Mouse (Mus musculus): Measurements from ENCODE around the gene Satb2. TPM values are rescaled to one million over a fixed set of nuclear protein-coding genes. Genes with fewer than 3 reads are reported as not detected.

Gene Satb2
- polyA plus RNA-seq, 1 experiment from 2014 or later = 5.1 TPM

DNA sequence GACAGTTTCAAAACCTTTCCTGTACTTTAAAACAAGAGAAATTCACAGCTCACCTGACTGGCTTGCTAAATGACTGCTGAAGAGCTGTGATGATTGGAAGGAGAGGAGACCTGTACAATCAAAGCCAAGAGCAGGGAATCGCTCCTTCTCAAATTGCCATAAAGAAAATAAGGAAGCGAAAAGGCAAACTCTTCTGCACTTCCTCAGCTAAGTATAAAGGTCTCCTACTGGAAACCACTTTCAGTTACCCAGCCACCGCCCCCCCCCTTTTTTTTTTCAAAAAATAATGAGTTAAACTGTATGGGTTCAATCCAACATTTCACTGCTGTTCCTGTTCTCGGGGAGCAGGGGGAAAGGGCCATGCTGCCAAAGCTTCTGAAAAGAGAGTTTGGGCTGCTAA is 15.2 kb downstream of the Satb2 start:
- DNase-seq (ENCODE audit: low read depth, low spot score) (no peak), ATAC-seq (no peak)
- TF ChIP-seq CTCF (IDR thresholded peaks at IDR 0.05) = no peak
- H3K27me3 ChIP-seq = no peaks in the 10 kb centered on the region
- in situ Hi-C loops (cut with MboI; ENCODE audit: low pct_unique_long_range_greater_than_20kb) = loop anchor here (25.0 kb wide), 1 partner anchor 1726 kb away; the partner anchor contains the start of genes Mars2 and Rftn2
- ChIA-PET CTCF (no interaction called here), POLR2A (interaction anchor here (1.1 kb wide), 1 partner anchor 15 kb away, joined by 5 read pairs; no protein-coding TSS in a partner anchor)

DNA sequence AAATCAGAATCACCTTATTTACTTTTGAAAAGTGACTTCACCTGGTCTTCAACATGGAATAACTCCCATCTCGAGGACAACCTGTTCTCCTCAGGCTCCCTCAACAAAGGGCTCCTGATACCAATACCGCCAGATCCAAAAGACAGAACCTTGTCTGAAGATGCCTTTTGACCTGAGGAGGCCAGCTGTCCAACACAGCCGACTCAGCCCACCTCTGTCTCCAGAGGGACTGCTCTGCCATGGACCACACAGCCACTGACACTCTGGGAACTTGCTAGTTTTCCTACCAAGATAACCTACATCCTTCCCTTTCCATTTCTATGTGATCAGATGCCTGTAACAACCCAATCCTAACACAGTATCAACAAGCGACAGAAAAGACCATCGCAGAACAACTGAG is 19.5 kb downstream of the Satb2 start:
- H3K27me3 ChIP-seq = no peaks in the 10 kb centered on the region
- POLR2A ChIA-PET = no interaction called here
- ATAC-seq (no peak), DNase-seq (ENCODE audit: low read depth, low spot score) (no peak)
- in situ Hi-C loops (cut with MboI; ENCODE audit: low pct_unique_long_range_greater_than_20kb) = loop anchor here (25.0 kb wide), 1 partner anchor 1722 kb away; the partner anchor contains the start of genes Mars2 and Rftn2
- CTCF ChIA-PET = interaction anchor here (2.0 kb wide), 1 partner anchor 9 kb away, joined by 7 read pairs; no protein-coding TSS in a partner anchor
- TF ChIP-seq CTCF (IDR thresholded peaks at IDR 0.05) = no peak

DNA sequence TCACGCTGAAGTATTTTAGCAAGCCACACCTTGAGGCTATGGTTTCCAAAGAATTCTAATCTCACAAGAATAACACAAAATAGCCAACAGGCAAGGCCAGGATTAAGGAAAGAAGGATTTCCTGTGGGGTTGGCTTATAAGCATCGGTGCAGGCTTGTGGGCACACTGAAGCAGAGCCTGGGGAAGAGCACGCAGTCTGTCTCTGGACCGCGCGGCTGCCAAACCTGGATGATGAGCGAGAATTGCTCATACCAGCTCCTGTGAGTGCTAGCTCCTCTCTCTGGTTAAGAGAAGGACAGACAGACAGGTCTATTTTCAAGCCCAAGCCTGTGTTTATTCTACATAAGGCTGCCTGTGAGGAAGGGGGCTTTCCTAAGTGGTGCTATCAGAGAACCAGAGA is 20.5 kb downstream of the Satb2 start:
- in situ Hi-C loops (cut with MboI; ENCODE audit: low pct_unique_long_range_greater_than_20kb) = loop anchor here (25.0 kb wide), 1 partner anchor 1721 kb away; the partner anchor contains the start of genes Mars2 and Rftn2
- CTCF ChIA-PET = no interaction called here
- ATAC-seq = no peak
- no peak for DNase-seq (ENCODE audit: low read depth, low spot score)
- no peaks in the 10 kb centered on the region for H3K27me3 ChIP-seq
- no peak for TF ChIP-seq CTCF (IDR thresholded peaks at IDR 0.05)
- POLR2A ChIA-PET = interaction anchor here (0.6 to 0.8 kb wide), 2 partner anchors 10 to 991 kb away, joined by 3 read pairs; no protein-coding TSS in a partner anchor

DNA sequence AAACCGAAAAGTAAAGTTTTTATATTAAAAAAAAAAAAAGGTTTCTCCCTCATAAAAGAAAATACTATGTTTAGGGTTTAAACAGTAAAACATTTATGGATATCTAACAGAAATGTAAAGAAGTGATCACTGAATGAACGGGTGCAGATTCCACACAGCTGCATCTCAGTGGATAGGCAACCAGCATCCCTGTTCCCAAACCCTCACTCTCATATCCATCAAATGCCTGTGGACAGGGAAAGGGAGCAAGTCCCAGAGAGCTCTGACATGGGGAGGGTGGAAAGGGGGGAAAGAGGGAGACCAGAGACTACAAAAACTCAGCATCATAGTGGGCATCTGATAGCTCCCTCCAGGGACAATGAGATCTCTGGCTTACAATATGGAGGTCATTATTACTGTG is 21.6 kb downstream of the Satb2 start:
- ATAC-seq (no peak), DNase-seq (ENCODE audit: low read depth, low spot score) (no peak)
- in situ Hi-C loops (cut with MboI; ENCODE audit: low pct_unique_long_range_greater_than_20kb) = loop anchor here (25.0 kb wide), 1 partner anchor 1720 kb away; the partner anchor contains the start of genes Mars2 and Rftn2
- CTCF ChIA-PET = interaction anchor here (1.9 kb wide), 1 partner anchor 11 kb away, joined by 4 read pairs; no protein-coding TSS in a partner anchor
- POLR2A ChIA-PET = no interaction called here
- TF ChIP-seq CTCF (IDR thresholded peaks at IDR 0.05) = no peak
- no peaks in the 10 kb centered on the region for H3K27me3 ChIP-seq

DNA sequence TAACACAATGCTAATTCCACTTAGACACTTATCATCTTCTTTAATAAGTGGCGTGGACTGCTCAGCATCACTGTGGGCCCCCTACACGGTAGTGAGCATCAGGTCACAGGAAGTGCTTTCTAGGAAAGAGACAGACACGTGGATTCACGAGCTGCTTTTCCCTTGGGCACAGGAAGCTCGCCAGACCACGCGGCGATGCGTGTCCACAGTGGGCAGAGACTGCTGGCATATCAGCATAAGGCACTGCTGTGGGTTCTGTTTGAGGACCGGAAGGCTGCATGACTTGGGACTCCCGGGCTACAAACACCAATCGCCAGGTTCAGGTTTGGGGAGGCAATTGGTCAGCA is 22.7 kb downstream of the Satb2 start:
- CTCF ChIA-PET = interaction anchor here (1.9 kb wide), 1 partner anchor 13 kb away, joined by 4 read pairs; no protein-coding TSS in a partner anchor
- ATAC-seq = no peak
- DNase-seq (ENCODE audit: low read depth, low spot score) = no peak
- in situ Hi-C loops (cut with MboI; ENCODE audit: low pct_unique_long_range_greater_than_20kb) = loop anchor here (25.0 kb wide), 1 partner anchor 1718 kb away; the partner anchor contains the start of genes Mars2 and Rftn2
- TF ChIP-seq CTCF (IDR thresholded peaks at IDR 0.05) = no peak
- POLR2A ChIA-PET = no interaction called here
- H3K27me3 ChIP-seq = no peaks in the 10 kb centered on the region

DNA sequence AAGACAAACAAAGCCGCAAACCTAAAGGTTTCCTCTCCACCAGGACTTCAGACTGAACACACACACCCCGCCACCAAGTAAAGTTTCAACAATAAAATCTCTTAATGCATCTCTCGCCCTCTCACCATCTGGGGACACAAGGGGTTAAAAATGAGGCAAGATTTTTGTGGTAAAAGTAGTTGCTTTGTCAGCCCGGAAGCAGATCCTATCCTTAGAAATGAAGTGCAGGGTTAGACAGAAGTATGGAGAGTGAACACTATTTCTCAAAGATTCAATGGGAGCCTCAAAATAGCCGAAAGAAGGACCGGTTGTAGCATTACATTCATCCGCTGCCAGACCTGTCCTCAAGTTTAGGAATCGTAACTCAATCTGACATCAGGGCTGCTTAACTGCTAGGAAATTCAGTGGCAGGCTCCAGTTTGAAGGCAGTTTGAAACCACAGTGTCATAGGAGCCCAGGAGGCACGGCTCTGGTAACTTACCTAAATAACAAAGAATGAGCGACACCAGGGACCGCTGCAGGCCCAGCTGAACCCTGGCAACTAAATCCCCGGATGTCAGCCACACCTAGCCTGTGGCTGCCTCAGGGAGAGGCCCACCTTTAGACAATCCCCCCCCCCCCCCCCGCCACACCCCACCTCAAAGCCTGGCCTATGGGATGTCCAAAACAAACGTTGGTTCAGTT is 23.3 kb downstream of the Satb2 start:
- no peaks in the 10 kb centered on the region for H3K27me3 ChIP-seq
- ChIA-PET POLR2A (no interaction called here), CTCF (no interaction called here)
- DNase-seq (ENCODE audit: low read depth, low spot score) = no peak
- no peak for TF ChIP-seq CTCF (IDR thresholded peaks at IDR 0.05)
- no peak for ATAC-seq
- in situ Hi-C loops (cut with MboI; ENCODE audit: low pct_unique_long_range_greater_than_20kb) = loop anchor here (25.0 kb wide), 1 partner anchor 1718 kb away; the partner anchor contains the start of genes Mars2 and Rftn2

DNA sequence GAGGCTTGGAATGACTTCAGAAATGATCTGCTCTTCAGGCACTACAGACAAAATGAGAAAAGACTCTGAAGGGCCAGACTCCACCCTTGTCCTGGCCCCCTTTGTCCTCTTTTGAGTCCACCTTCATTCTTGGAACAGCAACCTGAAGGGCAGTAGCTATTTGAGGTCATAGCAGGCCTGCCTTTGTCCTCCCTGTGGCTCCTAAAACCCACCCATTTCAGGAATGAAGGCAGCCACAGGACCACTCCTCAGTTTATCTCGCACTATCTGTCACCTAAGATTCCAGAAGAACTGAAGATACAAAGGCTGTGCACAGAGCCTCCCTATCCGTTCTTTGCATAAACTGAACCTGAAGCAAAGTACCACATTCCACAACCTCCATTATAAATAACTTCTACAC is 24.9 kb downstream of the Satb2 start:
- CTCF ChIA-PET = interaction anchor here (1.5 kb wide), 1 partner anchor 12 kb away, joined by 3 read pairs; no protein-coding TSS in a partner anchor
- no peak for TF ChIP-seq CTCF (IDR thresholded peaks at IDR 0.05)

DNA sequence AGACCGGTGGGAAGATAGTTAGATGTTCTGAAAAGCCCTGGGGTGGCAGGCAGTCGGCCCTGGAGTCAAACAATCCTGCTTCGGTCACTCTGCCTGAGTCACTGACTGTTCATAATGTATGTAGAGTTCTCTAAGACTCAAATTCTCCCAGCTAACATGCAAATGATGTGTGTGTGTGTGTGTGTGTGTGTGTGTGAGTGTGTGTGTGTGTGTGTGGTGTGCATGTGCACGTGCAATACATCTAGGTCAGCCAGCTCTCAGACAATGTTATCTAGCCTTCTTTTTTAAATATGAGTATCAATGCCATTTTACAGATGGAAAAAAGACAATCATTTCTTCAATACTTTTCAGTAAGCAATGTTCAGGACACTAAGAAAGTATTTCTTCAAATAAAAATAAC is 26.5 kb downstream of the Satb2 start:
- no peak for ATAC-seq
- CTCF ChIA-PET = interaction anchor here (1.5 kb wide), 1 partner anchor 13 kb away, joined by 3 read pairs; no protein-coding TSS in a partner anchor
- in situ Hi-C loops (cut with MboI; ENCODE audit: low pct_unique_long_range_greater_than_20kb) = loop anchor here (25.0 kb wide), 1 partner anchor 1715 kb away; the partner anchor contains the start of genes Mars2 and Rftn2

More for the DNA sequence above, 24.9 kb downstream of the Satb2 start:
- no peaks in the 10 kb centered on the region for H3K27me3 ChIP-seq
- POLR2A ChIA-PET = interaction anchor here (0.8 to 1.0 kb wide), 2 partner anchors 36 to 38 kb away, joined by 3 read pairs; no protein-coding TSS in a partner anchor
- ATAC-seq (no peak), DNase-seq (ENCODE audit: low read depth, low spot score) (no peak)
- in situ Hi-C loops (cut with MboI; ENCODE audit: low pct_unique_long_range_greater_than_20kb) = loop anchor here (25.0 kb wide), 1 partner anchor 1716 kb away; the partner anchor contains the start of genes Mars2 and Rftn2

DNA sequence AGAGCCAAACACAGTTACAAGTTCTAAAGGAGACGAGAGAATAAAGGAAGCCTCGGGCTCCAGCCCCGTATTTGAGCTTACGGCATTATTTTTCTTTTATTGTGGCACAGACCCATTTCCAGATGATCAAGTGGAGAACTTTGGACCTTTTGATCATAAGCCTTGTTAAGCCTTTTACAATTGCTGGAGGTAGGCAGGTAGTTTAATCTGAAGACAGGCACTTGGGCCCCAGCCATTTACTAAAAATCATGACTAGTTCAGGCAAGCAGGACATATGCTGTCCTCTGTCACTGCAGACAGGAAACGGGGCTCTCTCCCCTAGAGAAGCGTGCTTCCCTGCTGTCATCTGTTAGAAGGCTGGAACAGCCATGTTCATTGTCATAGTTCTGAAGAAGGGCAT is 26.9 kb downstream of the Satb2 start:
- CTCF ChIA-PET = no interaction called here

More for the DNA sequence above, 26.5 kb downstream of the Satb2 start:
- no peak for TF ChIP-seq CTCF (IDR thresholded peaks at IDR 0.05)
- POLR2A ChIA-PET = no interaction called here
- DNase-seq (ENCODE audit: low read depth, low spot score) = no peak
- H3K27me3 ChIP-seq = no peaks in the 10 kb centered on the region

DNA sequence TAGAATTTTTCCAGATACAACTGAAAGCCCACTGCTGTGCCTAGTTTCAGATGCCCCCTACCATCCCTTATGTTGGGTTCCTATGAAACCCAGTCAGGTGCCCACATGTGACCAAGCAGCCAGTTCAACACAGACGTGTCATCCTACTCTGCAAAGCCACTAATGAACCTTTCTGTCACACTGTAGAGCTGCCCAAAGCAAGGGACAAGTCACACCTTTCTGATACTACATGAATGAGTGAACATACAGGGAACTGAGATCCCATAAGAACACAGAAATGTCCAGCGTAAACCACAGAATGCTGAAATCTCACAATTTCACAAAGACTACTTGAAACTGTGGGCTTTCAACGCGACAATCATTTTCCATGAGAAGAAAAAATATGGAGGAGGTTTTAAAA is 39.0 kb downstream of the Satb2 start:
- ChIA-PET POLR2A (no interaction called here), CTCF (interaction anchor here (1.4 kb wide), 1 partner anchor 131 kb away, joined by 3 read pairs; no protein-coding TSS in a partner anchor)
- no peak for DNase-seq (ENCODE audit: low read depth, low spot score)

More for the DNA sequence above, 26.9 kb downstream of the Satb2 start:
- POLR2A ChIA-PET = interaction anchor here (0.7 kb wide), 1 partner anchor 146 kb away, joined by 4 read pairs; no protein-coding TSS in a partner anchor
- no peaks in the 10 kb centered on the region for H3K27me3 ChIP-seq
- DNase-seq (ENCODE audit: low read depth, low spot score) (no peak), ATAC-seq (no peak)
- in situ Hi-C loops (cut with MboI; ENCODE audit: low pct_unique_long_range_greater_than_20kb) = loop anchor here (25.0 kb wide), 1 partner anchor 1714 kb away; the partner anchor contains the start of genes Mars2 and Rftn2
- TF ChIP-seq CTCF (IDR thresholded peaks at IDR 0.05) = no peak

More for the DNA sequence above, 39.0 kb downstream of the Satb2 start:
- in situ Hi-C loops (cut with MboI; ENCODE audit: low pct_unique_long_range_greater_than_20kb) = no loop called here
- H3K27me3 ChIP-seq = no peaks in the 10 kb centered on the region
- ATAC-seq = no peak
- TF ChIP-seq CTCF (IDR thresholded peaks at IDR 0.05) = no peak

All from Patski (cell line).